Mouse (Mus musculus) lung, postnatal 10 days (tissue): ENCODE measurements around the gene Parp1.
"Not testable (repeated sequence)": the region's sequence is repeated elsewhere in the genome, so short reads cannot be mapped to it uniquely, and the experiment has no call there.

Source experiments
- DNase-seq: peaks from one replicate; pipeline ENCODE4 v3.0.0; 2021

Gene Parp1

DNA sequence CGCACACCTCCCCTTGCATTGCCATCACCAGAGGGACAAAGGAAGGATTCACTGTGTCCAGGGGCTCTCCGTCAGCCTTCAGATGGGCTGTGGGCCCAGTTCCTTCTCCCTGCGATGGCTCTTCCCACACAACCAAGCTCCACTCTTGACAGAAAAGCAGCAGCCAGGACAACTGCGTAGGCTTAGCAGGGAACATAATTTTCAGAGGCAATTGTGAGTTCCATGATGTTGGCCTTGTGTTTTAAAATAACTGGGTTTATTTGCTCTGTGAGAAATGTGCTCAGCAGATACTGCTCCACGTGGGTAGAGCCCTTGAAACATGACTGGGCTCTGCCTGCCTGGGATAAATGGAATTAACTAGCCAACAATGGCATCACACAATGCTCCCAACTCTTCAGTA lies 3.8 kb upstream of the Parp1 start:
- DNase-seq: no peak

DNA sequence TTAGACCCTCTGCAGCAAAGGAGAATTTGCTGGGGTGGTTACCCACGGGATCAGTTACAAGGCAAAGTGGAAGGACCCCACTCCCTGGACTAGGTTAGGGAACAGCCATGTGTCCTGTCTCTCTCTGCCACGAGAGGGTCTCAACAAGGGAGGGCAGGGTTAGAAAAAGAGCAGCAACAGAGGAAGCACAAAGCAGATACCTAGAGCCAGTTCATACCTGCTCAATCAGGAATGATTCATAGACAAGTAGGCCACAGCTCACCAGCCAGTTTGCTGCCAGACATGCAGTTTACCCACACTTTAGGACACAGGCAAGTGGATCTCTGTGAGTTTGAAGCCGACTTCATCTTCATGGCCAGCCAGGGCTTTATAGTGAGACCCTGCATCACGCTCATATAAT lies 963 bp upstream of the Parp1 start:
- DNase-seq: no peak

GRCm38 (mm10) chr1:180568248-180568647 lies 476 bp upstream of the Parp1 start:
- no peak for DNase-seq

DNA sequence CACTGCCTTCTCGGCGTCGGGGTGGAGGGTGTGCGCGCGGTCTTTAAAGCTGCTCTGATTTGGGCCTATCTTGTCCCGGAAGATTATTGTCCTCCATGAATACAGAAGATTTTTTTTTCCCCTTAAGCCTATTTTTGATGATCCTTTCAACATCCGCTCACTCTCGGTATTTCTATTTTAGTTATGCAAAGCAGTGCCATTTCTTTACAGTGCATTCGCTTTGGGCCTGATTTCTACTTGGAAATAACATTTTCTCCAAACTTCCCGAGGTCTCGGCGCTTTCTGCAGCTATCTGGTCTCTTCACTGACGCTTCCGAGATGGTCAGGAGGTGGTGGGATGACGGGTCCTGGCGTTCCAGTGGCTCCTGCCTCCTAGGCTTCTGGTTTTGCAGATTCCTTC lies 729 bp downstream of the Parp1 start:
- no peak for DNase-seq

DNA sequence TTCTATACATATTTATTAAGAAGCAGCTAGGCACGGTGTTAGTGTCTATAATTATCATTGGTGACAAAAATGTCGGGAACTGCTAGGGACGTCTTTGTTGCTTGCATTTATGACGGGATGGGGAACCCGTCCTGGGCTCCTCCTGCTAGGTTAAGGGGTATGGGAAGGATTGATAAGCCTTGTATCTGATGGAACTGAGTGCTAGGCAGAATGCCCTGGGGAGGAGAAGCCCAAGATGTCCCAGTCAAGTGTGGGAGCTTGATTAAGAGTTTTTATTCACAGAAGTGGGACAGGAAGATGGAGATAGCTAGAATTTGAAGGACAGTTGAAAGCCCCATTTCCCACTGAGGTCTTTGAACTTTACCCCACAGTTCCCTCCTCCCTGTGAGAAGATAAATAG lies 1.5 kb downstream of the Parp1 start:
- DNase-seq: no peak

DNA sequence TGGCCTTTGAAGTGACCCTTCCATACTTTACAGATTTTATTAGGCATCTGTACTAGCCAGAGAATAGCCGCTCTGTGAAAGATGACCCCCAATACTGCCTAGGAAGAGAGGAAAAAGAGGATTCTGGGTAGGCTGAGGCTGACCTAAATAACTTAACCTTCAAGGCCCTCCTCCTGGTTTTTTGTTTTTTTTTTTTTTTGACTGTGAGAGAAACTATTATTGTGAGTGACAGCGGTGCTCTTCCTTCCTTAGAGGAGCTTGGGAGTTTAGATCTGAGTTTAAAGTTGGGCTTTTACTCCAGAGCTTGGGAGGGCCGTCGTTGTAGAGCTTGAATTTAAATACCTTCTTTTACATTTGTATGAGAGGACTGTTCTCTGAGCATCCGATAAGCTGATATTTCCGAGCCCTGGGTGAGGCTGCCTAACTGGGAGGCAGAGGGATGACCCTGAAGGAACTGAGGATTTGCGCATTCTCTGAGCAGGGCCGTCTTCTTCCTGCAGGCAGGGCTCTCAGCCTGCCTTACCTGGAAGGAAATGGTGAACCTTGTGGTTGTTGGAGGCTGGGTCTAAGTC lies 2.4 kb downstream of the Parp1 start:
- no peak for DNase-seq

DNA sequence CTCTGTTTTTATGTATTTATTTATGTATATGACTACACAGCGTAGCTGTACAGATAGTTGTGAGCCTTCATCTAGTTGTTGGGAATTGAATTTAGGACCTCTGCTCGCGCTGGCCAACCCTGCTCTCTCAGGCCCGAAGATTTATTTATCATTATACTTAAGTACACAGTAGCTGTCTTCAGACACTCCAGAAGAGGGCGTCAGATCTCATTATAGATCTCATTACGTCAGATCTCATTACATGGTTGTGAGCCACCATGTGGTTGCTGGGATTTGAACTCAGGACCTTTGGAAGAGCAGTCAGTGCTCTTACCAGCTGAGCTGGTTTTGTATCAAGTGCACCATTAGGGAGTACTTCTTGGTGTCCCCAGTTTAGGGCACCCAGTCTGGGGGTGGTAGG lies 3.0 kb downstream of the Parp1 start:
- DNase-seq: not testable (repeated sequence)

DNA sequence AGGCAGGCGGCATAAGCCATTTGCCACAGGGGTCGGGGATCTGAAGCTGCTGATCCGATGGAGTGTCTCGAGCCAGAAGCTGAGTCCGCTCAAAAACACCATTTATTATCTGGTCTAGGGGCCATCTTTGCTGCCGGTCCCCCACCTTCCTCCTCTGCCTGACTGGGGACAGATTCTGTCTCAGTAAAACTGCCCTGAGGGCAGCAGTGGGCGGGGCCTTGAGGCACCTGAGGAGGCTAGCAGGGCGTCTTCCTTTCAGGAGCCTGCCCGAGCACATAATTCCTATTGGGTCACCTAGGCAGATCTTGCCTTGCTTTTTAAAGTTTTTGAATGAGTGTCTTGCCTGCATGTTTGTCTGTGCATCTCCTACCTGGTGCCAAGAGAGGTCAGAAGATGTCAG lies 3.4 kb downstream of the Parp1 start:
- DNase-seq: no peak

DNA sequence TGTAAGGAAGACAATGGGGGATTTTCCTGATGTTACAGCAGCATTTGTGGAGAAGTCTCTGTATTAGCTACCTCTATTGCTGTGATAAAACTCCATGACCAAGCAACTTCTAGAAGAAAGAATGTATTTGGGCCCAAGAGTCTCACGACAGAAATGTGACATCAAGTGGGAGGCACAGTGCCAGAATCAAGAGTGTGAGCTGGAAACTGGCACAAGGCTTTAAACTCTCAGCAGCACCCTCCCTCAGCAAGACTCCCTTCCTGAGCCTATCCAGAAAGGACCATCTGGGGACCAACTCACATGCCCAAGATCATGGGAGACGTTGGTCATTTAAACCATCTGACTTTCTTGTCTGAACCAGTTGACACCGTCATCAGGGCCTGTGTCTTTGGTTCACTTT lies 7.8 kb downstream of the Parp1 start:
- peak; percentile 52 for DNase-seq

DNA sequence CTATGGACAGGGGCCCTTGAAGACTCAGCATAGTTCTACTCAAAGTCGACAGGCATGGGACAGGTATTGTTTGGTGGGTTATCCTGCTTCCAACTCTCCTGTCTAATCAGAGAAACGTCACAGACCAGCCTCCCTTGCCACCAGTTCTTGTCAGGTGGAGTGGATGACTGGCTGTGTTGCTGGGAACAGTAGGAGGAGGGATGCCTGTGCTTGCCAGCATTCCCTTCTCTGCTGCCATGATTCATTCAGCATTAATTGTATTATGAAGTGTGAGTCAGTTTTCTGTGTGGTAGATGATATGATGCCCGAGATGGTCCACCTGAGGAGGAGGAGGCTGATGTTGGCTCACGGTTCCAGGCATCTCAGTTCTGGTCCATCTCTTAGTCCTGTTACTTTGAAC lies 9.1 kb downstream of the Parp1 start:
- DNase-seq: no peak

- no peak for DNase-seq
Observed at GRCm38 (mm10) chr1:180587792-180588442, 19.2 kb downstream of the Parp1 start.

DNA sequence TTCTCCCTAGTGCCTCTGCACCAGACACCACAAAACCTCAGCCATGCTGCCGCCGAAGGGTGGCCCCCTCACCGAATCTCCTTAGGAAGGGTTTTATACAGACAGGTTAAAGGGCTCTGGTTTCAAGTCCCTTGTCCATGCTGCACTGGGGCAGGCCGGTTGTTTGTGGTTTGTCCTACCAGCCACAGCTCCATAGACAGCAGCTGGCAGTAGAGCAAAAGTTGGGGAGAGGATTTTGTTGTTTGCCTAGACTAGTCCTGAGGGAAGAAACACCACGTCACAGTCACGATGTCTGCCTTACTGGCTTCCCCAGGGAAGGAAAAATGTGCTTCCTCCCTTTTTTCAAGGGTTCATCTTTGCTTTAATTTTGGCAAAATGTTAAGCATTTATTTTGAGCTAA lies 31.9 kb downstream of the Parp1 start:
- no peak for DNase-seq

GRCm38 (mm10) chr1:180601806-180602205 lies 33.1 kb downstream of the Parp1 start:
- no peak for DNase-seq

- peak; percentile 20 for DNase-seq
Observed at GRCm38 (mm10) chr1:180604579-180604978, 35.9 kb downstream of the Parp1 start.

GRCm38 (mm10) chr1:180606106-180606505 lies 37.4 kb downstream of the Parp1 start:
- no peak for DNase-seq

- DNase-seq: no peak
Observed at GRCm38 (mm10) chr1:180606796-180607577, 38.3 kb downstream of the Parp1 start.

DNA sequence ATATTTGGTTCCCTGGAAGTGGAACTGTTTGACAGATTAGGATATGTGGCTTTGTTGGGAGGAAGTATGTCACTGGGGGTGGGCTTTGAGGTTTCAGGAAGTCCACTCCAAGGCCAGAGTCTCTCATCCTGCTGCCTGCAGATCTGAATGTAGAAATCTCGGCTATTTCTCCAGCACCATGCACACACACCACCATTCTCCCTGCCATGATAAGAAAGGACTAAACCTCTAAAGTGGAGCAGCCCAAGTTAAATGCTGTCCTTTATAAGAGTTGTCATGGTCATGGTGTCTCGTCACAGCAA lies 38.8 kb downstream of the Parp1 start:
- no peak for DNase-seq

DNA sequence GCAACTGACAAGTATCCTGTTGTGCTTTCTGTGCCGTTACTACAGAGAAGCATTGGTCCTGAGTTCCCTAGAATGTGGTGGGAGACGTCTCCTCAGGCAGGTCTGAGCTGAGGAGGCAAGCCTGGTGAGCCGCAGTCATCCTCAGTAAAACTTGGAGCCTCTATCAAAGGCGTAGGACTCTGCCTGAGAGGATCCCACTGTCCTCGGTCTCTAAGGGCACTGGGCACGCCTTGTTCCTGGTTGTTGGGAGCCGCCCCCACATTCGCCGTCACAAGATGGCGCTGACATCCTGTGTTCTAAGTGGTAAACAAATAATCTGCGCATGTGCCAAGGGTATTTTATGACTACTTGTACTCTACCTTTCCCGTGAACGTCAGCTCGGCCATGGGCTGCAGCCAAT lies 43.1 kb downstream of the Parp1 start:
- not testable (repeated sequence) for DNase-seq

DNA sequence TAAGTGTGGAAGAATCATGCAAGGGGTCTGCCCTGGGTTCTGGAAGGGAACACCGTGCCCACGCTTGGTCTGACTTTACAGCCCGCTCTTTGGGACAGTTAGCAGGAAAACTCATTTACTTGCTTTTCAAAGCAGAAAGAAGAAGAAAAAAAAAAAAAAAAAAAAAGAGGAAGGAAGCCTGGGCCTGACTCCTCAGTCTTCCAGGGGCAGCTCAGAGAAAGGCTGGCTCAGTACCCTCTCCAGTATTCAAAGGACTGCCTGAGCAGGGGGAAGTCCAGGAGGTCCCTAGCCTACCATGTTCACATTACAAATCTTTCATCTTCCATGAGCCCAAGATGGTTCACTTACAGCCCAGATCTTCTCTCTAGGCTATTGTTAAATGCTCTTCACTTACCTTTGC lies 48.0 kb downstream of the Parp1 start:
- no peak for DNase-seq

DNA sequence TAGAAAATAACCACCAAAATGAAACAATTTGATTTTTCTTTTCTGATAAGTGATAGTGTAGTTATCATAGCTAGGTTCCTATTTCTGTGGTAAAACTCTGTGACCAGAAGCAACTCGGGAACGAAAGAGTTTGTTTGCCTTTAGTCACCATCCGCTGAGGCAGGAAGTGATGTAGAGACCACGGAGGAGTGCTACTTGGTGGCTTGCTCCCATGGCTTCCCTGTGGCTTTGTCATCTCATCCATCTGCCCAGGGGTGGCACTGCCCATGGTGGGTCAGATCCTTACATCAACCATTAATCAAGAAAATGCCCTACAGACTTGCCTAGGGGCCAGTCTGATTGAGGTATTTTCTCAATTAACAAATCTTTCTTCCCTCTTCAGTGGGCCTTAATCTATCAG lies 53.7 kb downstream of the Parp1 start:
- no peak for DNase-seq

GRCm38 (mm10) chr1:180623911-180624310 lies 55.2 kb downstream of the Parp1 start:
- no peak for DNase-seq

GRCm38 (mm10) chr1:180626141-180626540 lies 57.4 kb downstream of the Parp1 start:
- peak; percentile 74 for DNase-seq

- not testable (repeated sequence) for DNase-seq
Observed at GRCm38 (mm10) chr1:180637796-180638195, 69.1 kb downstream of the Parp1 start.
